Mouse (Mus musculus) forelimb bud, embryonic 11.5 days (tissue): Measurements from ENCODE around the gene Zfp42.

Source experiments
- DNase-seq: peaks from one replicate; pipeline ENCODE4 v3.0.0-alpha.2; 2012; ENCODE audit warnings: low read depth, low spot score

Zfp42 gene

DNA sequence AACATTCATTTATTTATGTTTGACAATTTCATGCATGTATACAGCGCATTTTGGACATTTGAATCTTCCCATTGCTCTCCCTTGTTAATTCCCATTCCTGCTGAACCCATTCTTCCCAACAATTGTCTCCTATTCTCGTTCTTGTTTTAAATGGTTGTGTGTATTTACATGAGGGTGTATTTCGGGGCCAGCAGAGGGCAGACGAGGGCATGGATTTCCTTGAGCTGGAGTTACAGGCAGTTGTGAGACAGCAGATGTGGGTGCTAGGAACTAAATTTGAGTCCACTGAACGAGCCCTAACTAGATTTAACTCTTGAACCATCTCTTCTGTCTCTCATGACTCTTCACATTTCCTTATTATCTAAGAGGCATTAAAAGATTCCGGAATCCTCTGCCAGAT is 55.1 kb downstream of the Zfp42 start:
- DNase-seq, result no peak

- DNase-seq, result no peak
Measured at GRCm38 (mm10) chr8:43248707-43249106, 58.1 kb downstream of the Zfp42 start.
